Mouse (Mus musculus): ENCODE data around the gene Pak3.

The Pak3 gene

GRCm38 (mm10) chrX:143664221-143665150, 146.1 kb downstream of the Pak3 start:
- peak; percentile 20 to 49 for DNase-seq (ENCODE audit: low spot score in 2 of 2)

DNA sequence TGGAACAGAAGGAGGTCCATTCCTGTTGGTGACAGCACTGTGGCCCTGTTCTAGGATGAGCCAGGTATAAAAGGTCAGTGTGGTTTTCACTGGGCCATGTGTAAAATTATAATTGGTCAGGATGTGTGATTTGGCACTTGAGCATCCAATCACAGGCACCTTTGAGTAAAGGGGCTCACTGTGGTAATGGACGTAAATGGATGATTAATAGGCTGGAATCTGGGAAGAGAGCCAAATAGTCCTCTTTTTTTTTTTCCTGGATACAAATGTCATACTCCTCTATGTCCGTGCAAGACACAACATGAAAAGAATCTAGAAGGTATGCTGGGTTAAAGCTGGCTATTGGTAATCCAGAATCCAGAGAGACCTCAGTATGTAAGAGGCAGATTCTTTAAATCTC, 147.4 kb downstream of the Pak3 start:
- DNase-seq (ENCODE audit: low spot score in 2 of 2): no peak

DNA sequence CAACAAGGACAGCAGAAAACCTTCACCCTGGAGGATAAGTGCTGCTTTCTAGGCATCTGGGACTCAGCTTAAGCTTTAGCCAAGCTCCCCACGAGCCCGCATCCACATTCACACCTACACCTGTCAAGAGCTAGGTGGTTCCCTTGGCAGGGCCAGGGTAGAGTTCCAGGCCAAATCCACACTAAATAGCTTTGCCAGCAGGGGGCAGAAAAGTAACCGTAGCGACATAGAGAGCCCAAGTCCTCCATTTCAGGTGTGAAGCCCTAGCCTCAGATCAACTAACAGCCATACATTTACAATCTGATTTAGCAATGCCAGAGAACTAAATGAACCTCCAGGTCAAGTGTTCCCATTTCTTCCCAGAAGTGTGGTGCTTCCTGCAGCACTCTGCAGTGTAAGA, 148.6 kb downstream of the Pak3 start:
- peak in 1 of 2 experiments; percentile 39 for DNase-seq (ENCODE audit: low spot score in 2 of 2)

DNA sequence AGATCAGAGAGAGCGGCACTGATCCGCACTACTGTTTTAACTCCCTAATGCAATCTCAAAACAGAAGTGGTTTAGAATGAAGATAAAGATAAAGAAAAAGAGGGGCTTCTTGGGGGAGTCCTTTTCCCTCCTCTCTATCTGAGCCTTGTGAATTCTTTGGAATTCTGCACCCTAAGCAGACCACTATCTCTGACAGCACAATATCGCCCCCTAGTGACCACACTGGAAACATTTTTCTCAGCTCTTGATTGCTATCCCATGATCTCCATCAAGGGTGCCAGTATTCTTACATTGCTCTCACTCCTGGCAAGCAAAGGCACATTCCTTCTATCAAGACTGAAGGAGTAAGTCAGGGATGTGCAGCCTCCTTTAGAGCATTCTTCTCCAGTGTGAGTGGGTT, 149.9 kb downstream of the Pak3 start:
- peak in 1 of 2 experiments; percentile 59 for DNase-seq (ENCODE audit: low spot score in 2 of 2)

DNA sequence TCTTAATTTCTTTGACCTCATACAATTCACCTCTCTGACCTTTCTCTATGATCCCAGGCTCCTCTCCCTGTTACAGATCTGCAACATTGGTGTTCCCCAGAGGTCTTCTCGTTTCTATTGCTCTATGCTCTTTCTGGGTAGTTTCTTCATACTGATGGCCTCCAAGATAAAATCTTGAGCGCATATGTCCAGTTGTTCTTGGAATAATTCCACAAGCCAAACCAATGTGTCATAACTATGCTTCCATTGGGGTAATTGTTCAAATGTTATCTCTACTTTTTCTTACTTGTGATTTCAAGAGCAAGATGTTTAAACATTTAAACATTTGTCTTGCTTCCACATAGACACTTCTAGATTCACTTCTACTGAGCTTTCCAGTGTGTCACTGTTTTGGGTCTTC, 160.2 kb downstream of the Pak3 start:
- no peak for DNase-seq (ENCODE audit: low spot score in 2 of 2)

DNA sequence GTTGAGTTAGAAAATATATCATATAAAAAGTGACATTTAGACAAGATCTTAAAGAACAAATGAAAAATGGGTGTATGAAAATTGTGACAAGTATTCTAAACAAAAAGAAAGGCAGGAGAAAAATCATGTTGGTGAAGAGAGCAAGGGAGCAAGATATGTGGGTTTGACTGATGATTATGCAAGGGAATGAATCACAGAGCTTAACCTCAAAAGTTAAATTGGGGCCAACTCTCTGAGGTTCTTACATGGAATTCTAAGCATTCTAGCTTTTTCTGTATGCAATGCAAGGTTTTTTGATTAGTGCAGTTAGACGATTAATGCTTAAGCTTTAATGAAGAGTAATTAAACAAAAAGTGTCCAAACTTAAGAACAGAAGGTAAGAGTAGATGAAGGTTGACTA, 203.9 kb downstream of the Pak3 start:
- DNase-seq (ENCODE audit: low spot score in 2 of 2): no peak

DNA sequence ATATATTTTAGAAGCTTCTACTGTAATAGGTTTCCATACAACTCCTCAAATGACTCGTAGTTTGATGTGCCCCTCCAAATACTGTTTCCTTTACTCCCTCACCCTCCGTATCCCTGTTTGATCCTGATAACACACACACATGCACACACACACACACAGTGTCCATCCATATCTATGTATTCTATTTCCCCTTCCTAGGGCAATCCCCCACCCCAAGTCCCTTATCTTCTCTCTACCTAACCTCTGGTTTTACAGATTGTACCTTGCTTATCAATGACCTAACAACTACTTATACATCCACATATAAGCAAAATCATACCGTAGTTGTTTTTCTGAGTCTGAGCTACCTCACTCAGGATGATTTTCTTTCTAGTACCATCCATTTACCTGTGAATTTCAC, 207.0 kb downstream of the Pak3 start:
- no peak for DNase-seq (ENCODE audit: low spot score in 2 of 2)

GRCm38 (mm10) chrX:143736035-143736434, 217.6 kb downstream of the Pak3 start:
- no peak for DNase-seq (ENCODE audit: low spot score in 2 of 2)

- peak in 1 of 2 experiments; percentile 13 for DNase-seq (ENCODE audit: low spot score in 2 of 2)
These were observed 220.8 kb downstream of the Pak3 start for GRCm38 (mm10) chrX:143739171-143739570.

- no peak for DNase-seq (ENCODE audit: low spot score in 2 of 2)
These were observed 244.2 kb downstream of the Pak3 start for GRCm38 (mm10) chrX:143762556-143762955.

DNA sequence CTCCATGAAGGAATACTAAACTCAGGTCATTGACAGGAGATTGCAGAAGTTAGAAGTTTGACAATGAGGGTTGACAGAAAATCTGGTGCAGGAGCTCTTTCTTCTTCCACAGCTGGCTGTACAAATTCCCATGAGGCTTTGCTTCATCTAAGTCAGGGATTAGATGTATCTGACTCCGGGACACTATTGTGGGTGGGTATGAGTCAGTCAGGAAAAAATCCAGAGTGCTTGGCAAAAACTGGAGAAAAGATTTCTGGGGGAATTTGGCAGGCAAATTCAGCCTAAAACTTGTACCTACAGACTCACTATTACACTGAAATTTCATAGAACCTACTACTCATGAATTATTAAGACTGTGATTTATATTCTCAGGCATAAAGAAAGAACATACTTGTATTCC, 297.6 kb downstream of the Pak3 start:
- DNase-seq (ENCODE audit: low spot score in 2 of 2): no peak

- no peak for DNase-seq (ENCODE audit: low spot score in 2 of 2)
These were observed 300.6 kb downstream of the Pak3 start for GRCm38 (mm10) chrX:143818961-143819360.

DNA sequence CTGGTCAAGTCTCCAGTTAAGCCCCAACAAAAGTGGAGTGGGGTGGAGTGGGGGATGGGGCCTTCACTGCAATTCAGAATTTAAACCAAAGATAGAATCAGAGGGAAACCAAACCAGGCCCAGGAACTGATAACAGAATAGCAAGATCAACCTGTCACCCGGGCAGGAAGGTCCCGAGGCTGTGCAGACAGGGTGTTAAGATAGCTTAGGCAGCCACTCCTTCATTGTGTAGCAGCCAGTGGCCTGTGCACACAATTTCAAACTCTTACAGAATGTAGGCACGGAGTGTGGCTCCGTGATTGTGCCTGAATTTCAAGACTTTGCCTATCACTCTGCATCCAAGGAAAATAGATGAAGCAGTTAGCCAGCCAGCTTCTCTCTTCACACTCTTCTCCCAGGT, 308.1 kb downstream of the Pak3 start:
- no peak for DNase-seq (ENCODE audit: low spot score in 2 of 2)

DNA sequence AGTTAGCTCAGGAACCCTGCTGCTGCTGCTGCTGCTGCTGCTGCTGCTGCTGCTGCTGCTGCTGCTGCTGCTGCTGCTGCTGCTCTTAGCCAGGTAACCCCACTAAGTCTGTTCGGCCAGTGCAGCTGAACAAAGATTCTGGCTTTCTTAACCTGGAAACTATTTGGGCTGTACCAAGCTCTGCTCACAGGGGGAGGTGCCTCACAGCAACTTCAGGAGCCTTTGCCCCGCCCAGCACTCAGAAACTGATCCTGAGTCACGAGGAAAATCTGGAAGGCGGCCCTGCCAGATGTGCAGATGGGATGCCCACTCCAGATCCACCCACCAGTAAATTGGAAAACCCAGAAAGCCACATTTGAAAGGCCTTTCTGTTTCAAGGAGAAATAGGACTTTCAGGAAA, 308.8 kb downstream of the Pak3 start, which contains the start of gene Capn6:
TSS of gene Capn6 (minus strand) at position 203 of the 400 bp plus-strand sequence.
- no peak for DNase-seq (ENCODE audit: low spot score in 2 of 2)

DNA sequence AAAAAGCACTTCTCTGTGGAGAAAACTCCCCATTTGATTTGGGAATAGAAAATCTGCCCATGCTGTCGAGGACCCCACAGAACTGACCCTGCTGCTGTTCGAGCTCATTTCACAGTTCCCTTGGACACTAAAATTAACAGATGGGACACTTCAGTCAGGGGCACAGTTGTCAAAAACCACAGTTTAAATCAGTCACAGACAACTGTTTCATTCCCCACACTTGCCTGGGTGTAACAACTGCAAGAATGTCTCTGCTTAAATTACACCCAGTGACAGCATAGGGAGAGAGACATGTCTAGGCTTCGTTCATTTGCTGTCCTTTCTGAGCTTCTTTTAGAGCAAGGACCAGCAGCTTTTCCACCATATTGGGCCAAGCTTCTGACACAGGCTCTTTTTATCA, 328.2 kb downstream of the Pak3 start:
- DNase-seq (ENCODE audit: low spot score in 2 of 2): no peak

All from left cerebral cortex, adult 9 months (tissue).